Mouse (Mus musculus) B cell, adult (primary cell): ENCODE data around the gene Slc25a44. TPM values are rescaled to one million over a fixed set of nuclear protein-coding genes. Genes with fewer than 3 reads are reported as not detected.

ENCODE experiments used
- total RNA-seq: library from RNA; stranded (reverse); gene quantifications from 4 replicates; pipeline ENCODE4 v1.2.4, GENCODE M21; 2023; ENCODE audit not compliant: inconsistent age

Gene Slc25a44
- total RNA-seq = 18.6 to 22.0 TPM (median 19.8 TPM) in 4 replicates

DNA sequence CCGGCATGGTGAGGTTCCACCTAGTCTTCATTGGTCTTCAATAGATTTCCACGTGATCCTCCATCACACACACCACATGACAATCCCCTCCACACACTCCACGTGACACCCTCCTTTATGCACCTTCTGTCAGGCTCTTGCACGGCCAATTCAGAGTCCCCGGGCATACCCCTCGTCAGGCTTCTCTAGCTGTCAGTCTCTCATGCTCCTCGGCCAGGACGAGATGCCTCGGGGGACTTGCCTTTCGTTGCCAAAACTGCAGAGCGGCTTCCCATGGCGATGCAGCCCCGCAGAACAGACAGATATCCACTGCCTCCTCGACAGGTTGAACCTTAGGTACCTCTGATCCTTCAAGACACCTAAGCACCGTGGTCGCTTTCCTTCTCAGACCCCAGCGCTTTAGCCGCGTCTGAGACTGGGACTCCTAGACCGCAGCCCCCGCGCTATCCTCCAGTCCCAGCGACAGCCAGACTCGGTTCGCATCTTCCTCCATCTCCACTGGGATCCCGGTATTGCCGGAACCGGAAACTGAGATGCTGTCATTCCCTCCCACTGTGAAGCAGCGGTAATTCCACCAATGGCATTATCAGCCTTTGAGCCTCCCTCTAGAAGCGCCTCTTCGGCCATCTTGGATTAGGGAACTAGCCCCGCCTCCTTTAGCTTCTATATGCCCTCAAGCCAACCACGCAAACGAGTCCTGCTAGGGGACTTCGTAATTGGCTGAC lies at the start of gene Slc25a44:
Slc25a44 (minus strand) TSS at position 535 of the 725 bp plus-strand sequence.

DNA sequence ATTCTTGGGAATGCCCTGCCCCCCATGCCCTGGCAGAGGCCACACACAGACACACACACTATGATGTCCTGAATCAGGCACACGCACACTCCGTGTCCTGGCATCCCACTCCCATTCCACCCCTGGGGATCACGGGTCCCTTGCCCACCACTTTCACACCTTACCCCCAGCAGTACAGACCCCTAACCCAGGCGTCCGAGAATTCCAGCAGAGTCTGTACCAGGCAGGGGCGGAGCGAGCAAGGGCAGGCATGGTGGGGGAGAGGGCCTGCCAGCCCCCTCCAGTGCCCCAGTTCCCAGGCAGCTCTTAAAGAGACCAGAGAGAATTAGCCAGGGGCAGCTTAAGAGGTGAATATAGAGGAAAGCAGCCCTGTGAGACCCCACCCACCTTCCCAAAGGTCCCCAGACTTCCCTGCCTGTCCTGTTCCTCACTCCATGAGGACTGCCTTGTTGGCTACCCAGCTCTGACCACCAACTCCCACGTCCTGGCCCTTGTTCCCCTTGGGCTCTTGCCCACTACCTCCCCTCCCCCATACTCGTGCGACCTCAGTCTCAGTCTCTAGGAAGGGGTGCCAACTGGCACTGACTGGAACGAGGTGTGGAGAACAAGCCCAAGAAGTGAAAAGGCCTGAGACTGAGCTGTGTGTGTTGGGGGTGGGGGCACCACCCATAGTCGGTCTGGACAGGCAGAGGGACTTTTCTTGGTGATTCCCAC lies 36.2 kb upstream of the Slc25a44 start, which contains the start of gene Sema4a:
Sema4a (minus strand) TSS at position 200 of the 714 bp plus-strand sequence.

DNA sequence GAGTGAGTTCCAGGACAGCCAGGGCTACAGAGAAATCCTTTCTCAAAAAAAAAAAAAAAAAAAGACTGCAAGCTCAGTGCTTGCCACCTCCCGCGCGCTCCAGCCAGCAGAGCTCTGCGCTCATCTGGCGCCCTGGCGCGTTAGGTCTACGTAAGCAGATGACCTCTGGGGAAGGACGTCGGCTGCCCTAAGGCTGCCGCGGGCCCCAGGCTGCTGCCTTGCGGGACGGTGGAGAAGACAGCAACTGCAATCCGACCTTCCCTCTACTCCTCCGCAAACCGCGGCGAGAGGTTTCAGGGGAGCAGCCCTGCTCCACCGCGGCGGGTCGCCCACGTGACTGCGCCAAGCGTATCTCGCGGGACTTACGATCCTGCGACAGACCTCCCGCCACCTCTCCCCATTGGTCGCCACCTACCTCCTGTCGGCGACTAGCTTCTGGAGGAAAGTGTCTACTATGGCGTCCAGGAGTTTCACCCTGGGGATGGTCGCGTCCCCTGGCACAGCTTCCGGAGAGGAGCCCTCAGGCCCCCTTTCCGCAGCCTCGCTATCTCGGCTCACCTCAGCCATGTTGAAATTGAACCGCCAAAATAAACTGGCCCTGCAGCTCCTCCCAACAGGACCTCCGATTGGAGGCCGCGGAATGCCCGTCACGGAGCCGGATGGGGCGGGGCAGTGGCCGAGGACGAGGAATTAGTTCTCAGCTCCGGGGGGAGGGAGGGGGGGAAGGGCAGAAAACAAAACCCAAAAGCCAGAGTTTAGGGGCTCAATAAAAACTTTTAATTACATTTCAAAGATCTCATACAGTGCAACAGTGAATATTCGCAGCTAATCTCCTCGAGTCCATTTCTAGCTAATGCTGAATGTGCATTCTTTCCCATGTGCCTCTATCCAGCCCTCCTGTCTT lies 14.9 kb downstream of the Slc25a44 start, which contains the start of gene Pmf1:
Pmf1 (minus strand) TSS at position 591 of the 904 bp plus-strand sequence.

DNA sequence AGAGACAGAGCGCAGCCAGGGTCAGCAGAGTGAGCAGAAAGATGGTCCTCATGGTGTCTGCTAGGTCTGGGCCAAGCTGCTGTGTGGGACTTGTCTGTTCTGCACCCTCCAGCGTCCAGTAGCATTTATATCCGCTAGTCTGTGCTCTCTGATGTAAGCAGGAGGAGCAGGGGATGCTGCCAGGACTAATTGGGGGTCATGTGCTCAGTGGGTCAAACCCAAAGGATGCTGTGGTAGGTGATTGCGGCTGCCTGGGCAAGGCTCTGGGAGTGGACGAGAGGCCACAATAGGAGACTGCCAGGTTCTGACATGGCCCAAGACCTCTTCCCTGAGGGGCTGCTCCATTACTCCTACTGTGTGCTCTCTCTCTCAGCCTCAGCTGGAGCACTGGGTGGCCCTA lies 40.6 kb downstream of the Slc25a44 start, which contains the start of gene Bglap:
Bglap (minus strand) TSS at position 101 of the 400 bp plus-strand sequence.

DNA sequence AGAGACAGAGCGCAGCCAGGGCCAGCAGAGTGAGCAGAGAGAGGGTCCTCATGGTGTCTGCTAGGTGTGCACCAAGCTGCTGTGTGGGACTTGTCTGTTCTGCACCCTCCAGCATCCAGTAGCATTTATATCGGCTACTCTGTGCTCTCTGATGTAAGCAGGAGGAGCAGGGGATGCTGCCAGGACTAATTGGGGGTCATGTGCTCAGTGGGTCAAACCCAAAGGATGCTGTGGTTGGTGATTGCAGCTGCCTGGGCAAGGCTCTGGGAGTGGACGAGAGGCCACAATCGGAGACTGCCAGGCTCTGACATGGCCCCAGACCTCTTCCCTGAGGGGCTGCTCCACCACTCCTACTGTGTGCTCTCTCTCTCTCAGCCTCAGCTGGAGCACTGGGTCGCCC lies 46.3 kb downstream of the Slc25a44 start, which contains the start of gene Bglap2:
Bglap2 (minus strand) TSS at position 101 of the 400 bp plus-strand sequence.

DNA sequence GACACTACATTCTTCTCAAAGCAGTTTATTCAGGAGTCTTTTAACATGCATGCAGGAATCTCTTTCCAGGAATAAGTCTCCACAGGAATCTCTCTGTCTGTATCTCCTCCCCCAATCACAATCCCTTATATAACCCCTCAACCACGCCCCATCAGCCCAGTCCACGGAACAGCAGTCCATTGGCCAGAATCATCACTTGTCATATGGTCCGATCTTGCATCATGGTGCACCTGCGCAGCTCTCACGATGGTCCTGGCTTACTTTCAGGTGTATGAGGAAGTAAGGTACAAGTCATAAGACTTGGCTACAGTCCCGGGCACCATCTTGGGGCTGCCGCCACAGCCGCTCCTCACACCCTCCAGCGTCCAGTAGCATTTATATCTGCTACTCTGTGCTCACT lies 52.3 kb downstream of the Slc25a44 start, which contains the start of gene Bglap3:
Bglap3 (minus strand) TSS at position 101 of the 400 bp plus-strand sequence.

DNA sequence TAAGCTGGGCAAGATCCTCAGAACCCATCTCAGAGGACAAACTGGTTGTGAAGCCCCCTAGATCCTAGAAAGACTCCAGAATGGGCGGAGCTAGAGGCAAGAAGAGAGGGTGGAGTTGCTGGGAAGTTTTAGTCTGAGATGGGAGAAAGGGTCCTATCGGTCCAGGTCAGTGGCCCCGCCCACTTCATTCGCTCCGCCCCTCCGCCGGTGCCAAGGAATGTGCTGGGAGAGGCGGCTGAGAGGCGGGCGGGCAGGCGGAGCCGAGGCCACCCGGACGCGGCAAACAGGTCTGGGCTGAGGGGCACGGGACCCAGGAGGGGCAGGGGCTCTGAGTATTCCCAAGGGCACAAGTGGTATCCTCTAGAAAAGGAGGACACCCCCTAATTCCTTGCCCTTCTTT lies 60.6 kb downstream of the Slc25a44 start, which contains the start of gene Paqr6:
Paqr6 (plus strand) TSS at position 248 of the 400 bp plus-strand sequence.

Other genes starting within 250 kb of the Slc25a44 start
- not detected in 4 replicates for gene Rhbg, start 170.4 kb downstream of the Slc25a44 start, total RNA-seq
- gene Gm38392, start 137.9 kb downstream of the Slc25a44 start, total RNA-seq = not detected in 4 replicates
- 4.6 to 7.6 TPM (median 6.0 TPM) in 4 replicates for gene Tsacc, start 128.1 kb downstream of the Slc25a44 start, total RNA-seq
- gene Cct3, start 128.0 kb downstream of the Slc25a44 start, total RNA-seq = 150 to 201 TPM (median 177 TPM) in 4 replicates
- gene Glmp, start 100.1 kb downstream of the Slc25a44 start, total RNA-seq = 123 to 146 TPM (median 145 TPM) in 4 replicates
- gene Tmem79, start 89.0 kb downstream of the Slc25a44 start, total RNA-seq = 0.66 to 1.9 TPM (median 1.2 TPM) in 4 replicates
- gene Smg5, start 88.9 kb downstream of the Slc25a44 start, total RNA-seq = 104 to 116 TPM (median 111 TPM) in 4 replicates
- 1.6 to 3.6 TPM (median 1.6 TPM) in 3 of 4 replicates, not detected in the other for gene Paqr6, start 60.6 kb downstream of the Slc25a44 start, total RNA-seq
- not detected in 4 replicates for gene Bglap3, start 52.4 kb downstream of the Slc25a44 start, total RNA-seq
- not detected in 4 replicates for gene Bglap2, start 46.4 kb downstream of the Slc25a44 start, total RNA-seq
- gene Bglap, start 40.7 kb downstream of the Slc25a44 start, total RNA-seq = not detected in 4 replicates
- 56.7 to 66.9 TPM (median 64.0 TPM) in 4 replicates for gene Pmf1, start 14.8 kb downstream of the Slc25a44 start, total RNA-seq
- gene Sema4a, start 36.0 kb upstream of the Slc25a44 start, total RNA-seq = 0.63 to 2.2 TPM (median 1.6 TPM) in 4 replicates
- gene Lmna, start 84.8 kb upstream of the Slc25a44 start, total RNA-seq = 18.4 to 22.9 TPM (median 21.7 TPM) in 4 replicates
- 1.1 to 1.6 TPM (median 1.4 TPM) in 4 replicates for gene Mex3a, start 107.3 kb upstream of the Slc25a44 start, total RNA-seq
- 0.70 to 1.9 TPM (median 0.86 TPM) in 4 replicates for gene Rab25, start 123.2 kb upstream of the Slc25a44 start, total RNA-seq
- 99.1 to 111 TPM (median 105 TPM) in 4 replicates for gene Lamtor2, start 127.9 kb upstream of the Slc25a44 start, total RNA-seq
- 42.9 to 49.4 TPM (median 47.2 TPM) in 4 replicates for gene Ubqln4, start 128.6 kb upstream of the Slc25a44 start, total RNA-seq
- gene Ssr2, start 150.7 kb upstream of the Slc25a44 start, total RNA-seq = 60.6 to 67.5 TPM (median 65.5 TPM) in 4 replicates
- 231 to 252 TPM (median 239 TPM) in 4 replicates for gene Arhgef2, start 180.8 kb upstream of the Slc25a44 start, total RNA-seq
- gene Rxfp4, start 228.0 kb upstream of the Slc25a44 start, total RNA-seq = not detected in 4 replicates